Mouse (Mus musculus) C2C12 (cell line): Measurements from ENCODE around the gene Rpl14. TPM values are rescaled to one million over a fixed set of nuclear protein-coding genes. Genes with fewer than 3 reads are reported as not detected.

Experiments used
- H3K27me3 ChIP-seq: one replicate; pipeline ENCODE4 v1.6.1; 2011; ENCODE audit not compliant: control insufficient read depth, insufficient read depth, insufficient read length
- H3K36me3 ChIP-seq: one replicate; pipeline ENCODE4 v1.6.1; 2011; ENCODE audit not compliant: control insufficient read depth, insufficient read depth
- H3K4me3 ChIP-seq: one replicate; pipeline ENCODE4 v1.5.1; 2011; ENCODE audit warnings: mild to moderate bottlenecking, control low read depth; ENCODE audit not compliant: poor library complexity, insufficient read depth, severe bottlenecking
- H3K79me2 ChIP-seq: one replicate; pipeline ENCODE4 v1.6.1; 2011; ENCODE audit not compliant: control insufficient read depth, insufficient read depth
- H3K79me3 ChIP-seq: one replicate; pipeline ENCODE4 v1.6.1; 2011; ENCODE audit warnings: low read depth, control low read depth
- H3ac ChIP-seq: one replicate; pipeline ENCODE3; 2011; ENCODE audit warnings: low read depth; ENCODE audit not compliant: control insufficient read depth, insufficient read length
- CEBPB ChIP-seq: IDR thresholded peaks from one replicate; pipeline ENCODE4 v1.6.1; 2011; ENCODE audit warnings: low read depth, mild to moderate bottlenecking, control low read depth, moderate library complexity
- CTCF ChIP-seq: IDR thresholded peaks from one replicate; pipeline ENCODE4 v1.5.1; 2011; ENCODE audit not compliant: control insufficient read depth, insufficient read depth, insufficient read length
- FOSL1 ChIP-seq: IDR thresholded peaks from one replicate; pipeline ENCODE4 v1.8.0; 2011; ENCODE audit warnings: mild to moderate bottlenecking, low read length; ENCODE audit not compliant: poor library complexity, insufficient read depth, severe bottlenecking
- MAX ChIP-seq: IDR thresholded peaks from one replicate; pipeline ENCODE4 v1.6.1; 2011; ENCODE audit warnings: mild to moderate bottlenecking, control low read depth
- MYOD1 ChIP-seq: IDR thresholded peaks from one replicate; pipeline ENCODE4 v1.6.1; 2011; ENCODE audit warnings: low read depth; ENCODE audit not compliant: control insufficient read depth, insufficient read length
- MYOG ChIP-seq: IDR thresholded peaks from one replicate; pipeline ENCODE4 v1.6.1; 2011; ENCODE audit not compliant: control insufficient read depth, insufficient read length; ENCODE audit errors: extremely low read depth
- USF1 ChIP-seq: IDR thresholded peaks from one replicate; pipeline ENCODE4 v1.6.1; 2011; ENCODE audit warnings: low read depth, mild to moderate bottlenecking, control low read depth, moderate library complexity
- polyA plus RNA-seq: library from polyadenylated mRNA; unstranded; fragments of >200 nt; fragmentation: generic; extraction: Trizol; gene quantifications from one replicate; pipeline ENCODE4 v1.2.1, GENCODE M21; 2012; ENCODE audit warnings: missing spikeins

Rpl14 gene
- polyA plus RNA-seq, 1 experiment = 1,443 TPM

DNA sequence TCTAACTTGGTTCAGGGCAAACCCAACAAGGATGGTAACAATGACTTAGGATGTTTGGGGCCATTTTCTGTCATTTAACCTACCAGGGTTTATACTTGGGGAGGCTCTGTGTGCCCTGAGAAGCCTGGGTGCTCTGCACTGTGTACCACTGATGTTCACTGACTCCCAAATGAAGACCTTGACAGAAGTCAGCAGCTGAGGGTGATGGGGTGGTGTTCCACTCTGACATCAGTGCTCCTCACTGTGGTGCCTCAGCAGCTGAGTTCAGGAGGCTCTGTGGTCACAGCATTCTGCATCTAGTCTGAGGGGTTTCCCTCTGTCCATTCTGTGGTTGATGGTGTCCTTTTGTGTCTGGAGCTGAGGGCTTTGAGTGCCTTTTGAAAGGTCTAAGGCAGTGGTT is 39.8 kb downstream of the Rpl14 start:
- Histone ChIP-seq H3K79me2 (no peaks in the 10 kb centered on the region), H3K27me3 (no peaks in the 10 kb centered on the region), H3K79me3 (no peaks in the 10 kb centered on the region), H3ac (no peak overlapping the region), H3K36me3 (no peaks in the 10 kb centered on the region), H3K4me3 (no peak overlapping the region)
- TF ChIP-seq MYOD1 = no peak
- no peak for TF ChIP-seq MYOG
- TF ChIP-seq USF1 = no peak
- no peak for TF ChIP-seq CTCF

DNA sequence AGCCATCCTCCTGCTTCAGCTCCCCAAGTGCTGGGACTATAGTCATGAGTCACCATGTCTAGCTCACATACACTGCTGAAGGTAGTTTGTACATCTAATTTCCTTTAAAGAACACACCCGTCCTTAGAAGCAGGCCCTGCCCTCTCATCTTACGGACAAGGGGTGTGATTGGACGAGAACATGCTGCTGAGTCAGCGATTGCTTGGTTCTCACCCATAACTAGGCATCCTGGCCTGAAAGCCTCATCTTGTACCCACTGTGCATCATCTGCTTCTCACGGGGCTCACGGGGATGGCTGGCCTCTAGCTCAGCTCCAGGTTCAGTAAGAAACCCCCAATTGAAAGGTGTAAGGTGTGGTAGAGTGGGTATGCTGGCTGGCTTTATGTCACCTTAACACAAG is 42.8 kb downstream of the Rpl14 start:
- Histone ChIP-seq H3ac (no peak overlapping the region), H3K4me3 (no peak overlapping the region), H3K79me2 (no peaks in the 10 kb centered on the region), H3K79me3 (no peaks in the 10 kb centered on the region), H3K36me3 (no peaks in the 10 kb centered on the region), H3K27me3 (peaks cover 3% of the 10 kb centered on the region)
- TF ChIP-seq MAX (no peak), CEBPB (no peak), FOSL1 (no peak), CTCF (no peak), MYOD1 (no peak), USF1 (no peak), MYOG (no peak)

DNA sequence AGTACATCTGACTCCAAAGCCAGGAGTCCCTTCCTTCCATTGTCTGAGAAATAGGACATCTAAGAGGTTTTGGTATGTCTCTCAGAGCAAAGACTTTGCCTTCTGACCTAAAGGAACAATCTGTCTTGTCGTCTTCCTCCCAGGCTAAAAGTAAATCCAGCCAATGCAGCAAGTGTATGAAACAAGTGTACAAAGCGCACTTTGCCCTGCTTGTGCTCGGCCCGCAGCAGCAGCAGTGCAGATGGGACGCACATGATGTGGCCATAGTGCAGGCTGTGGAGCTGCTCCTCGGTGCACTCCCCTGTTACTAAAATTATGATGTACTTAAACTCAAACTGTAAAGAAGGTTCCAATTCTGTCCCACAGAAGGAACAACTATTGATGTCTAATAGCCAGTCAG is 46.9 kb downstream of the Rpl14 start:
- Histone ChIP-seq H3K4me3 (no peak overlapping the region), H3K27me3 (peaks cover 3% of the 10 kb centered on the region), H3K79me3 (no peaks in the 10 kb centered on the region), H3K79me2 (no peaks in the 10 kb centered on the region), H3K36me3 (no peaks in the 10 kb centered on the region), H3ac (no peak overlapping the region)
- no peak for TF ChIP-seq MAX
- no peak for TF ChIP-seq CTCF
- TF ChIP-seq MYOD1 = no peak
- TF ChIP-seq MYOG = no peak
- no peak for TF ChIP-seq CEBPB
- no peak for TF ChIP-seq FOSL1
- no peak for TF ChIP-seq USF1

- Histone ChIP-seq H3K36me3 (no peaks in the 10 kb centered on the region), H3ac (no peak overlapping the region), H3K79me3 (no peaks in the 10 kb centered on the region), H3K27me3 (peaks cover 3% of the 10 kb centered on the region), H3K79me2 (no peaks in the 10 kb centered on the region), H3K4me3 (no peak overlapping the region)
- TF ChIP-seq MYOD1 = no peak
- TF ChIP-seq MYOG = no peak
- no peak for TF ChIP-seq MAX
- no peak for TF ChIP-seq CEBPB
- TF ChIP-seq FOSL1 = no peak
- no peak for TF ChIP-seq CTCF
- TF ChIP-seq USF1 = no peak
These were observed 48.1 kb downstream of the Rpl14 start for GRCm38 (mm10) chr9:120619347-120619708.

- H3K4me3 ChIP-seq = no peak overlapping the region
- no peaks in the 10 kb centered on the region for H3K36me3 ChIP-seq
- H3K79me3 ChIP-seq = no peaks in the 10 kb centered on the region
- no peaks in the 10 kb centered on the region for H3K79me2 ChIP-seq
- peaks cover 3% of the 10 kb centered on the region for H3K27me3 ChIP-seq
- no peak overlapping the region for H3ac ChIP-seq
- TF ChIP-seq CTCF = no peak
These were observed 48.6 kb downstream of the Rpl14 start for GRCm38 (mm10) chr9:120619709-120620408.

DNA sequence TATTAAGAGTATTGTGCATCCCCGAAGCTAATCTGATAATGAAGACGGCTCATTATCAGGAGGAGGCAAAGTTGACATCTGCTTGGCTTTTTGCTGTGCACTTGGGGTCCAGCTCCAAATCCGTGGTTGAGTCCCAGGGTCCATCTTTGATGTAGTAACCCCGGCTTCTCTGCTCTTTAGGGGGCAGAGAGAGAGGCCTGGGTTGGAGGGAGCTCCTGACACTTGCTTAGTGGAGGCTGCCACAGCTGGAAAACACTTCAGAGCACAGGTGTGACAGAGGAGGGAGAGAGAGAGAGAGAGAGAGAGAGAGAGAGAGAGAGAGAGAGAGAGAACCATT is 49.1 kb downstream of the Rpl14 start:
- Histone ChIP-seq H3K4me3 (no peak overlapping the region), H3ac (no peak overlapping the region), H3K36me3 (no peaks in the 10 kb centered on the region), H3K27me3 (peaks cover 3% of the 10 kb centered on the region), H3K79me2 (no peaks in the 10 kb centered on the region), H3K79me3 (no peaks in the 10 kb centered on the region)
- no peak for TF ChIP-seq FOSL1

Other genes with a start within 250 kb of the Rpl14 start
- 52.6 TPM for gene Eif1b, start 79.2 kb upstream of the Rpl14 start, polyA plus RNA-seq
- 0.02 TPM for gene Entpd3, start 31.6 kb upstream of the Rpl14 start, polyA plus RNA-seq